Mouse (Mus musculus): ENCODE measurements around the gene Npepps. TPM values are rescaled to one million over a fixed set of nuclear protein-coding genes. Genes with fewer than 3 reads are reported as not detected.

Gene Npepps
- polyA plus RNA-seq, 1 experiment from 2014 or later, result 122 TPM

DNA sequence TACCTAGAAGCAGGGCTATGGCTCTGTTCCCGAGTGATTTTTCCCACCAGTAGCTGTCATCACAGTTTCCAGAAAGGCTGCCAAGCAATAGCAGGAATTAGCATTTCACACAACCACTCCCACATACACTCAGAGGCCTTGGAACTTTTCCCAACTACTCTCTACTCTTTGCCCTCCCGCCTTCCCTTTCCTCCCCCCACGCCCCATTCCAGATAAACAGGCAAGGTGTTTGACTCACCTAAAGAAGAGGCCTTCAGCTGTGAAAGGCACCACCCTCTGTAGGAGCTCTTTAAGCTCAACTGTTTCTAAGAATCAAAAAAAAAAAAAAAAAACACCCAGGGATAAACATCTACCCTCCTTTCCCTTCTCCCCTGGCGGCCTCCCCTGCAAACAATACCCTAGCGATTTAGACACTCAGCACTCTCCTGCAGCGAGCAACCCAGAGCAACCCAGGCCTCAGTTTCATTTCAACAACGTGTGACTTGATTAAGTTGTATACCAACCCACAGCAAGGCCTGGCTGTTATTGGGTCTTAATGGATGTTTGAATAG, 21.9 kb upstream of the Npepps start:
- H3K36me3 ChIP-seq (ENCODE audit: control insufficient read depth, insufficient read depth, low read length), result no peaks in the 10 kb centered on the region
- 36% methylated on average over 7 of the region's 7 CpGs for WGBS
- no peak overlapping the region for H3K27ac ChIP-seq (ENCODE audit: low read depth, low read length)
- no peak overlapping the region for H3K9ac ChIP-seq (ENCODE audit: low read length)
- ATAC-seq (replicated peaks; ENCODE audit: low FRiP score) (no peak), DNase-seq (ENCODE audit: low spot score) (no peak)
- no peak overlapping the region for H3K4me3 ChIP-seq (ENCODE audit: low read depth, low read length)
- H3K27me3 ChIP-seq (ENCODE audit: control insufficient read depth, insufficient read depth, low read length), result no peaks in the 10 kb centered on the region
- H3K9me3 ChIP-seq (ENCODE audit: control insufficient read depth, low read length), result no peaks in the 10 kb centered on the region
- H3K4me1 ChIP-seq (replicated peaks; ENCODE audit: control insufficient read depth, insufficient read depth, low read length), result no peaks in the 10 kb centered on the region
- H3K4me2 ChIP-seq (ENCODE audit: low read depth, low read length, severe bottlenecking), result no peak overlapping the region

- Histone ChIP-seq H3K9ac (ENCODE audit: low read length) (no peak overlapping the region), H3K4me2 (ENCODE audit: low read depth, low read length, severe bottlenecking) (no peak overlapping the region), H3K36me3 (ENCODE audit: control insufficient read depth, insufficient read depth, low read length) (no peaks in the 10 kb centered on the region), H3K4me1 (replicated peaks; ENCODE audit: control insufficient read depth, insufficient read depth, low read length) (no peaks in the 10 kb centered on the region), H3K4me3 (ENCODE audit: low read depth, low read length) (no peak overlapping the region), H3K27me3 (ENCODE audit: control insufficient read depth, insufficient read depth, low read length) (no peaks in the 10 kb centered on the region), H3K27ac (ENCODE audit: low read depth, low read length) (no peak overlapping the region), H3K9me3 (ENCODE audit: control insufficient read depth, low read length) (no peaks in the 10 kb centered on the region)
- no peak for ATAC-seq (replicated peaks; ENCODE audit: low FRiP score)
- 95% methylated on average over 16 of the region's 16 CpGs for WGBS
- no peak for DNase-seq (ENCODE audit: low spot score)
Measured at GRCm38 (mm10) chr11:97301406-97301805, 21.0 kb upstream of the Npepps start.

DNA sequence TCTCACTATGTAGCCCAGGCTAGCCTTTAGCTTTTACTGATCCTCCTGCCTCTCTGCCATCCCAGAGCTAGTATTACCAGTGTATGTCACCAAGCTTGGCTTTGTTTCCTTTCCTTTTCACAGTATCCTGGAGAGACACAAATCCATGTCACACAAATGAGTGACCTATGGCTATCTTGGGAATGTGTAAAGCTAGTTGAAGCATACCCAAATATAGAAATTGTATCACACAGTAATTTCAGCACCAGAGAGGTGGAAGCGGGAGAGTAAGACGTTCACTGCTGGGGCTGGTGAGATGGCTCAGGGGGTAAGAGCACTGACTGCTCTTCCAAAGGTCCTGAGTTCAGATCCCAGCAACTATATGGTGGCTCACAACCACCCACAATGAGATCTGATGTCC, 19.5 kb upstream of the Npepps start:
- DNase-seq (ENCODE audit: low spot score), result no peak
- ATAC-seq (replicated peaks; ENCODE audit: low FRiP score), result no peak
- WGBS, result 97% methylated on average over 2 of the region's 2 CpGs
- H3K9ac ChIP-seq (ENCODE audit: low read length), result no peak overlapping the region
- no peak overlapping the region for H3K27ac ChIP-seq (ENCODE audit: low read depth, low read length)
- no peaks in the 10 kb centered on the region for H3K36me3 ChIP-seq (ENCODE audit: control insufficient read depth, insufficient read depth, low read length)
- no peak overlapping the region for H3K4me2 ChIP-seq (ENCODE audit: low read depth, low read length, severe bottlenecking)
- no peak overlapping the region for H3K4me3 ChIP-seq (ENCODE audit: low read depth, low read length)
- no peaks in the 10 kb centered on the region for H3K9me3 ChIP-seq (ENCODE audit: control insufficient read depth, low read length)
- H3K27me3 ChIP-seq (ENCODE audit: control insufficient read depth, insufficient read depth, low read length), result no peaks in the 10 kb centered on the region
- H3K4me1 ChIP-seq (replicated peaks; ENCODE audit: control insufficient read depth, insufficient read depth, low read length), result no peaks in the 10 kb centered on the region

- no peaks in the 10 kb centered on the region for H3K9me3 ChIP-seq (ENCODE audit: control insufficient read depth, low read length)
- no peaks in the 10 kb centered on the region for H3K36me3 ChIP-seq (ENCODE audit: control insufficient read depth, insufficient read depth, low read length)
- no peak overlapping the region for H3K27ac ChIP-seq (ENCODE audit: low read depth, low read length)
- no peak overlapping the region for H3K9ac ChIP-seq (ENCODE audit: low read length)
- H3K4me1 ChIP-seq (replicated peaks; ENCODE audit: control insufficient read depth, insufficient read depth, low read length), result no peaks in the 10 kb centered on the region
- no peak for DNase-seq (ENCODE audit: low spot score)
- H3K27me3 ChIP-seq (ENCODE audit: control insufficient read depth, insufficient read depth, low read length), result no peaks in the 10 kb centered on the region
- ATAC-seq (replicated peaks; ENCODE audit: low FRiP score), result no peak
- no peak overlapping the region for H3K4me2 ChIP-seq (ENCODE audit: low read depth, low read length, severe bottlenecking)
- 93% methylated on average over 3 of the region's 4 CpGs for WGBS
- no peak overlapping the region for H3K4me3 ChIP-seq (ENCODE audit: low read depth, low read length)
Measured at GRCm38 (mm10) chr11:97296542-97296941, 16.1 kb upstream of the Npepps start.

DNA sequence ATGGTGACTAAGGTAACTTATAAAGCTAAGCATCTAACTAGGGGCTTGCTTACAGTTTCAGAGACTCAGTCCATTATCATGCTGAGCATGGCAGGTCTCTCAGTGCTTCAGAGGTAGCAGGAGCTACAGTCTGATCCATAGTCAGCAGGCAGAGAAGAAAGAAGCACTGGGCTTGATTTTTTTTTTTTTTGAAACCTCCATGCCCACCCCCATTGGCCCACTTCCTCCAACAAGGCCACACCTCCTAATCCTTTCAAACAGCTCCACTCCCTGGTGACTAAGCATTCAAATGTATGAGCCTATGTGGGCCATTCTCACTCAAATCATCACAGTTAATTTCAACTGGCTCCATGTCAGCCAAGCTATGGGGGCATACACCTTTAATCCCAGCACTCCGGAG, 12.3 kb upstream of the Npepps start:
- ATAC-seq (replicated peaks; ENCODE audit: low FRiP score) (no peak), DNase-seq (ENCODE audit: low spot score) (no peak)
- 0 out of 2 replicates have a peak, but pooled peaks cover 2% of the 10 kb centered on the region for H3K4me1 ChIP-seq (replicated peaks; ENCODE audit: control insufficient read depth, insufficient read depth, low read length)
- H3K9ac ChIP-seq (ENCODE audit: low read length), result no peak overlapping the region
- no peaks in the 10 kb centered on the region for H3K36me3 ChIP-seq (ENCODE audit: control insufficient read depth, insufficient read depth, low read length)
- no peaks in the 10 kb centered on the region for H3K27me3 ChIP-seq (ENCODE audit: control insufficient read depth, insufficient read depth, low read length)
- no peak overlapping the region for H3K4me2 ChIP-seq (ENCODE audit: low read depth, low read length, severe bottlenecking)
- 96% methylated on average over 1 of the region's 1 CpGs for WGBS
- H3K27ac ChIP-seq (ENCODE audit: low read depth, low read length), result no peak overlapping the region
- no peaks in the 10 kb centered on the region for H3K9me3 ChIP-seq (ENCODE audit: control insufficient read depth, low read length)
- no peak overlapping the region for H3K4me3 ChIP-seq (ENCODE audit: low read depth, low read length)

- Histone ChIP-seq H3K9me3 (ENCODE audit: control insufficient read depth, low read length) (no peaks in the 10 kb centered on the region), H3K27ac (ENCODE audit: low read depth, low read length) (no peak overlapping the region), H3K4me3 (ENCODE audit: low read depth, low read length) (no peak overlapping the region), H3K27me3 (ENCODE audit: control insufficient read depth, insufficient read depth, low read length) (no peaks in the 10 kb centered on the region), H3K9ac (ENCODE audit: low read length) (no peak overlapping the region), H3K4me1 (replicated peaks; ENCODE audit: control insufficient read depth, insufficient read depth, low read length) (0 out of 2 replicates have a peak, but pooled peaks cover 2% of the 10 kb centered on the region), H3K4me2 (ENCODE audit: low read depth, low read length, severe bottlenecking) (no peak overlapping the region), H3K36me3 (ENCODE audit: control insufficient read depth, insufficient read depth, low read length) (no peaks in the 10 kb centered on the region)
- DNase-seq (ENCODE audit: low spot score) (no peak), ATAC-seq (replicated peaks; ENCODE audit: low FRiP score) (no peak)
- 51% methylated on average over 12 of the region's 12 CpGs for WGBS
Measured at GRCm38 (mm10) chr11:97289276-97290230, 9.1 kb upstream of the Npepps start.

DNA sequence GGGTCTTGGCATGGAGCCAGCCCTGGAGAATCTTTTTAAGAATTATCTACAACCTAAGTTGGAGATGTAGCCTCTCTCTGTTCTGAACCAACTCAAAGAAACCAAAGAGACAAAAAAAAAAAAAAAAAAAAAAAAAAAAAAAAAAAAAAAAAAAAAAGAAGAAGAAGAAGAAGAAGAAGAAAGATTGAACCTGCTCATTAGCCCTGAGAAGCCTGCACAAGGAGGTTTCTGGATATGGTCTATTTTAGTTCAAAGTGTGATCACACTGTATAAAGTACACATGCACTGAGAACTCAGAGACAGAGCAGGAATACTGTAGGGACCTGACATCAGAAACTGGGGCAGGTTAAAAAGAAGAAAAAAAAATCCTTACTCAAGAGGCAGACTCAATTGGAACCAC, 7.2 kb upstream of the Npepps start:
- no peak overlapping the region for H3K4me2 ChIP-seq (ENCODE audit: low read depth, low read length, severe bottlenecking)
- ATAC-seq (replicated peaks; ENCODE audit: low FRiP score), result no peak

DNA sequence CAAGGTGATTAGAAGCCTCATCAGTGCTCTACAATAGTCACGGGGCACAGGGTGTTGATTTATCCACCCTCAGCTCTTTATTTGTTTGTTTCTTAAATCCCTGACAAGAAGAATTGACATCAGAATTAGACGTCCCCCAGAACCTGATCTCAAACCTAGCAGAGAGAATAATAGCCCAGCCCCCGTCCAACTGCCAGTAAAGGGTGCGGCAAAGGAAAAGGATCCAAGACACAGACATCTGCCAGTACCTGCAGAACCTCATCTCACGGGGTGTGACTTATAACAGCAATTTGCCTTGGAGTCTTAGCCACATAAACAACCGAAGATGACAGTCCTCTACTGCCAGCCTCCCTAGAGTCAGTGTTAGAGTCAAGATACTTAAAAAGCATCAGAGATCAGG, 6.5 kb upstream of the Npepps start:
- ATAC-seq (replicated peaks; ENCODE audit: low FRiP score), result no peak
- WGBS, result 51% methylated on average over 6 of the region's 6 CpGs
- Histone ChIP-seq H3K4me1 (replicated peaks; ENCODE audit: control insufficient read depth, insufficient read depth, low read length) (0 out of 2 replicates have a peak, but pooled peaks cover 2% of the 10 kb centered on the region), H3K9ac (ENCODE audit: low read length) (no peak overlapping the region), H3K4me3 (ENCODE audit: low read depth, low read length) (no peak overlapping the region), H3K9me3 (ENCODE audit: control insufficient read depth, low read length) (no peaks in the 10 kb centered on the region), H3K4me2 (ENCODE audit: low read depth, low read length, severe bottlenecking) (no peak overlapping the region), H3K27me3 (ENCODE audit: control insufficient read depth, insufficient read depth, low read length) (no peaks in the 10 kb centered on the region), H3K27ac (ENCODE audit: low read depth, low read length) (no peak overlapping the region), H3K36me3 (ENCODE audit: control insufficient read depth, insufficient read depth, low read length) (no peaks in the 10 kb centered on the region)
- no peak for DNase-seq (ENCODE audit: low spot score)

More for the DNA sequence above, 7.2 kb upstream of the Npepps start:
- 0 out of 2 replicates have a peak, but pooled peaks cover 2% of the 10 kb centered on the region for H3K4me1 ChIP-seq (replicated peaks; ENCODE audit: control insufficient read depth, insufficient read depth, low read length)
- no peaks in the 10 kb centered on the region for H3K27me3 ChIP-seq (ENCODE audit: control insufficient read depth, insufficient read depth, low read length)
- no peak overlapping the region for H3K9ac ChIP-seq (ENCODE audit: low read length)
- no peak for DNase-seq (ENCODE audit: low spot score)
- no peaks in the 10 kb centered on the region for H3K9me3 ChIP-seq (ENCODE audit: control insufficient read depth, low read length)
- no peak overlapping the region for H3K27ac ChIP-seq (ENCODE audit: low read depth, low read length)
- H3K36me3 ChIP-seq (ENCODE audit: control insufficient read depth, insufficient read depth, low read length), result no peaks in the 10 kb centered on the region
- no peak overlapping the region for H3K4me3 ChIP-seq (ENCODE audit: low read depth, low read length)
